Mouse (Mus musculus) cerebellum, adult 9-11 months (tissue): ENCODE data around the gene Gnai2.

ENCODE experiments used
- DNase-seq: peaks from one replicate; pipeline ENCODE4 v3.0.0; 2022

Gnai2 gene

GRCm38 (mm10) chr9:107635279-107636028 is at the start of gene Gnai2:
Gnai2 (minus strand) TSS chr9:107635367.
- peak; percentile 97 for DNase-seq

- no peak for DNase-seq
Observed at GRCm38 (mm10) chr9:107682405-107682804, 47.2 kb upstream of the Gnai2 start.

- DNase-seq = no peak
Observed at GRCm38 (mm10) chr9:107679501-107679900, 44.3 kb upstream of the Gnai2 start, which contains the start of gene Gnat1. Gnat1 (minus strand) TSS chr9:107679712.

- no peak for DNase-seq
Observed at GRCm38 (mm10) chr9:107678861-107679260, 43.7 kb upstream of the Gnai2 start.

- peak; percentile 76 for DNase-seq
Observed at GRCm38 (mm10) chr9:107677819-107678526, 42.8 kb upstream of the Gnai2 start.

- DNase-seq = peak; percentile 62
Observed at GRCm38 (mm10) chr9:107677091-107677784, 42.1 kb upstream of the Gnai2 start.

GRCm38 (mm10) chr9:107676302-107676701 is 41.1 kb upstream of the Gnai2 start:
- no peak for DNase-seq

GRCm38 (mm10) chr9:107675671-107676301 is 40.6 kb upstream of the Gnai2 start:
- DNase-seq = peak; percentile 51

- DNase-seq = no peak
Observed at GRCm38 (mm10) chr9:107674609-107675429, 39.7 kb upstream of the Gnai2 start.

GRCm38 (mm10) chr9:107670259-107670658 is 35.1 kb upstream of the Gnai2 start:
- DNase-seq = no peak

GRCm38 (mm10) chr9:107669480-107669945 is 34.3 kb upstream of the Gnai2 start, which contains the start of gene Slc38a3:
Slc38a3 (minus strand) TSS chr9:107669530.
- no peak for DNase-seq

- no peak for DNase-seq
Observed at GRCm38 (mm10) chr9:107668916-107669315, 33.7 kb upstream of the Gnai2 start.

- DNase-seq = no peak
Observed at GRCm38 (mm10) chr9:107668011-107668410, 32.8 kb upstream of the Gnai2 start.

GRCm38 (mm10) chr9:107667219-107667618 is 32.1 kb upstream of the Gnai2 start:
- DNase-seq = no peak

GRCm38 (mm10) chr9:107666751-107667205 is 31.6 kb upstream of the Gnai2 start:
- no peak for DNase-seq

- DNase-seq = no peak
Observed at GRCm38 (mm10) chr9:107665308-107665707, 30.1 kb upstream of the Gnai2 start.

GRCm38 (mm10) chr9:107663525-107663924 is 28.4 kb upstream of the Gnai2 start:
- DNase-seq = peak; percentile 43

- DNase-seq = no peak
Observed at GRCm38 (mm10) chr9:107662342-107662741, 27.2 kb upstream of the Gnai2 start.

- no peak for DNase-seq
Observed at GRCm38 (mm10) chr9:107660777-107661176, 25.6 kb upstream of the Gnai2 start.

GRCm38 (mm10) chr9:107659961-107660360 is 24.8 kb upstream of the Gnai2 start:
- DNase-seq = no peak

- peak; percentile 62 for DNase-seq
Observed at GRCm38 (mm10) chr9:107659551-107659950, 24.4 kb upstream of the Gnai2 start.

- DNase-seq = no peak
Observed at GRCm38 (mm10) chr9:107658096-107658495, 22.9 kb upstream of the Gnai2 start.
